Mouse (Mus musculus) adipocyte (in vitro differentiated cells): ENCODE measurements at regions not wholly inside any gene's neighbourhood (a gene's known extent, or its start where the extent isn't known, plus 50 kb on each side); places are given as distances from the start of the nearest gene placed in this dataset.

Source experiments
- DNase-seq: peaks from one replicate; pipeline ENCODE4 v3.0.0-alpha.2; 2016; ENCODE audit warnings: low spot score

- no peak for DNase-seq
Observed at GRCm38 (mm10) chr10:44945205-44945725, 121.7 kb upstream of the Prep start.

GRCm38 (mm10) chr10:44939403-44939802 lies 127.6 kb upstream of the Prep start:
- DNase-seq, result no peak

- no peak for DNase-seq
Observed at GRCm38 (mm10) chr10:44936976-44937500, 130.0 kb upstream of the Prep start.

GRCm38 (mm10) chr10:44930796-44931195 lies 136.2 kb upstream of the Prep start:
- no peak for DNase-seq

GRCm38 (mm10) chr10:44913751-44914388 lies 153.1 kb upstream of the Prep start:
- no peak for DNase-seq

- no peak for DNase-seq
Observed at GRCm38 (mm10) chr10:44904520-44904919, 162.5 kb upstream of the Prep start.

- no peak for DNase-seq
Observed at GRCm38 (mm10) chr10:44901203-44901602, 165.8 kb upstream of the Prep start.

GRCm38 (mm10) chr10:44892124-44892523 lies 174.9 kb upstream of the Prep start:
- no peak for DNase-seq

- DNase-seq, result no peak
Observed at GRCm38 (mm10) chr10:44887081-44887683, 179.8 kb upstream of the Prep start.

- no peak for DNase-seq
Observed at GRCm38 (mm10) chr10:44881967-44882366, 185.0 kb upstream of the Prep start.

GRCm38 (mm10) chr10:44877076-44877663 lies 189.8 kb upstream of the Prep start:
- no peak for DNase-seq

- DNase-seq, result no peak
Observed at GRCm38 (mm10) chr10:44873642-44874285, 193.2 kb upstream of the Prep start.

GRCm38 (mm10) chr10:44864191-44864747 lies 202.7 kb upstream of the Prep start:
- no peak for DNase-seq

GRCm38 (mm10) chr10:44862360-44862674 lies 204.7 kb upstream of the Prep start:
- no peak for DNase-seq

- DNase-seq, result no peak
Observed at GRCm38 (mm10) chr10:44861671-44862359, 205.2 kb upstream of the Prep start.

- no peak for DNase-seq
Observed at GRCm38 (mm10) chr10:44857444-44857843, 209.6 kb upstream of the Prep start.

- DNase-seq, result no peak
Observed at GRCm38 (mm10) chr10:44854109-44854508, 212.9 kb upstream of the Prep start.

GRCm38 (mm10) chr10:44849016-44849415 lies 218.0 kb upstream of the Prep start:
- no peak for DNase-seq

GRCm38 (mm10) chr10:44846765-44847164 lies 220.2 kb upstream of the Prep start:
- DNase-seq, result no peak

- DNase-seq, result peak; percentile 18
Observed at GRCm38 (mm10) chr10:44846149-44846548, 220.9 kb upstream of the Prep start.

- DNase-seq, result no peak
Observed at GRCm38 (mm10) chr10:44840449-44840848, 226.6 kb upstream of the Prep start.

- DNase-seq, result no peak
Observed at GRCm38 (mm10) chr10:44832455-44832854, 234.5 kb upstream of the Prep start.
